Mouse (Mus musculus): ENCODE results near the gene Tusc2.
A peak's percentile ranks its signal among the peaks of the same experiment; 100 is the strongest.

GRCm38 (mm10) chr9:107547026-107547425 is 16.0 kb upstream of the Tusc2 start, which contains the start of gene Zmynd10:
- TF ChIP-seq CTCF (conservative IDR thresholded peaks at IDR 0.05; ENCODE audit: insufficient read depth, insufficient read length, low read depth, low read length) (no peak), POLR2A (IDR thresholded peaks at IDR 0.05; ENCODE audit: low read depth, low read length) (peak; percentile 32)

Data from kidney, adult 2 months (tissue).